Comparison of ENCODE assay signal across 29 mouse cellular contexts in genomic region chr11:105955815-105956430, GRCm38 (mm10). TPM values are rescaled to one million over a fixed set of nuclear protein-coding genes. Genes with fewer than 3 reads are reported as not detected.
"Had no signal": no experiment of that assay in that cellular context is flagged by ENCODE, and none has a peak within 500 bp of the region (broad histone marks: within the 10 kb centered on the region; RNA-seq: fewer than 3 reads in every experiment).

No protein-coding gene starts in this region.

- DNase-seq: kidney, adult 9 months; kidney, postnatal 14 days; layer of hippocampus, adult 9-11 months; left cerebral cortex, postnatal 4 days; liver, postnatal 0 days; lung, embryonic 14.5 days; midbrain, embryonic 14.5 days; thymus, adult 18-20 months; thymus, postnatal 36 days had no signal

- H3K36me3 ChIP-seq: limb, embryonic 12.5 days; limb, embryonic 15.5 days; midbrain, embryonic 10.5 days had no signal

- H3K27ac ChIP-seq: layer of hippocampus, adult 2 months; limb, embryonic 12.5 days; limb, embryonic 15.5 days; liver, embryonic 14.5 days; macrophage; midbrain, embryonic 10.5 days had no signal

- H3K9me3 ChIP-seq: limb, embryonic 12.5 days; limb, embryonic 15.5 days; midbrain, embryonic 10.5 days had no signal

- H3K27me3 ChIP-seq: limb, embryonic 12.5 days; limb, embryonic 15.5 days had no signal

- H3K4me3 ChIP-seq: layer of hippocampus, adult 2 months; limb, embryonic 12.5 days; limb, embryonic 15.5 days; midbrain, embryonic 10.5 days had no signal

- ATAC-seq: liver, postnatal 0 days; lung, postnatal 0 days had no signal

RNA-seq across cellular contexts. Expression of gene Cyb561, which starts 2.8 kb away (rescaled TPM):
- total RNA-seq: megakaryocyte, adult 5-6 weeks had no signal
- polyA plus RNA-seq: macrophage had no signal

RNA-seq across cellular contexts. Expression of gene Ace3, which starts 38.6 kb away (rescaled TPM):
- total RNA-seq: layer of hippocampus, adult 2 months; layer of hippocampus, postnatal 25 days; left cerebral cortex, adult 18-20 months; left cerebral cortex, postnatal 4 days; megakaryocyte, adult 5-6 weeks; midbrain, postnatal 0 days had no signal
- polyA plus RNA-seq: kidney, embryonic 16.5 days; large intestine, adult 2 months; limb, embryonic 12.5 days; limb, embryonic 15.5 days; liver, embryonic 11.5 days; liver, embryonic 14.5 days; liver, postnatal 0 days; lung, embryonic 14.5 days; macrophage; midbrain, embryonic 10.5 days; midbrain, postnatal 0 days; neural tube, embryonic 11.5 days; neural tube, embryonic 14.5 days; small intestine, adult 2 months; spleen, adult 2 months; stomach, embryonic 16.5 days; urinary bladder, adult 2 months had no signal

RNA-seq across cellular contexts. Expression of gene Kcnh6, which starts 52.0 kb away (rescaled TPM):
- polyA plus RNA-seq: liver, postnatal 0 days; macrophage had no signal
